Mouse (Mus musculus) embryonic facial prominence, embryonic 11.5 days (tissue): Measurements from ENCODE around the gene Slc9a4. TPM values are rescaled to one million over a fixed set of nuclear protein-coding genes. Genes with fewer than 3 reads are reported as not detected.
"Not testable (repeated sequence)": the region's sequence is repeated elsewhere in the genome, so short reads cannot be mapped to it uniquely, and the experiment has no call there.

Source experiments
- ATAC-seq: fragments of 200-750 bp; cut with Nextera tagmentation; replicated peaks from 2 replicates; pipeline ENCODE4 v1.8.0; 2017; ENCODE audit warnings: low read depth; ENCODE audit not compliant: insufficient number of reproducible peaks, low FRiP score, low TSS enrichment
- DNase-seq: peaks from one replicate; pipeline ENCODE4 v3.0.0-alpha.2; 2015; ENCODE audit warnings: low spot score
- H3K27ac ChIP-seq: fragments of 300-500 bp; sonication (generic); replicated peaks from 2 replicates; pipeline ENCODE4 v1.5.1; 2014; ENCODE audit warnings: mild to moderate bottlenecking, low read depth, low read length, control low read depth
- H3K27me3 ChIP-seq: fragments of 300-500 bp; sonication (generic); 2 replicates; pipeline ENCODE4 v1.6.1; 2014; ENCODE audit warnings: mild to moderate bottlenecking, low read length, moderate library complexity, mixed read lengths; ENCODE audit not compliant: control insufficient read depth, insufficient read depth
- H3K36me3 ChIP-seq: fragments of 300-500 bp; sonication (generic); replicated peaks from 2 replicates; pipeline ENCODE4 v1.6.1; 2014; ENCODE audit warnings: low read depth, mild to moderate bottlenecking, low read length, moderate library complexity, mixed read lengths; ENCODE audit not compliant: control insufficient read depth, insufficient read depth
- H3K4me1 ChIP-seq: fragments of 300-500 bp; sonication (generic); 2 replicates; pipeline ENCODE4 v1.6.1; 2014; ENCODE audit warnings: low read length, mixed read lengths; ENCODE audit not compliant: control insufficient read depth, insufficient read depth
- H3K4me2 ChIP-seq: fragments of 300-500 bp; sonication (generic); 2 replicates; pipeline ENCODE4 v1.6.1; 2014; ENCODE audit warnings: low read depth, mild to moderate bottlenecking, control low read depth, low read length, moderate library complexity
- H3K4me3 ChIP-seq: fragments of 300-500 bp; sonication (generic); 2 replicates; pipeline ENCODE4 v1.5.1; 2014; ENCODE audit warnings: low read depth, low read length, control low read depth
- H3K9ac ChIP-seq: fragments of 300-500 bp; sonication (generic); replicated peaks from 2 replicates; pipeline ENCODE4 v1.6.1; 2014; ENCODE audit warnings: mild to moderate bottlenecking, control low read depth, low read length
- H3K9me3 ChIP-seq: fragments of 300-500 bp; sonication (generic); replicated peaks from 2 replicates; pipeline ENCODE4 v1.6.1; 2016; ENCODE audit warnings: mild to moderate bottlenecking, low read length, inconsistent platforms, mixed read lengths; ENCODE audit not compliant: control insufficient read depth
- WGBS: fragments of 180-500 bp; shearing (Covaris S2); extraction: QIAGEN DNeasy Blood & Tissue Kit; methylation state at CpG from one replicate; pipeline ENCODE4 v1.1.7; 2014; 5-methylcytosine and 5-hydroxymethylcytosine counted together
- polyA plus RNA-seq: library from polyadenylated mRNA; unstranded; fragments of >200 nt; fragmentation: Nextera tagmentation; extraction: Ambion mirVana; gene quantifications from 2 replicates; pipeline ENCODE4 v1.2.1, GENCODE M21; 2014

Slc9a4 gene
- polyA plus RNA-seq, 1 experiment from 2014 or later = not detected

DNA sequence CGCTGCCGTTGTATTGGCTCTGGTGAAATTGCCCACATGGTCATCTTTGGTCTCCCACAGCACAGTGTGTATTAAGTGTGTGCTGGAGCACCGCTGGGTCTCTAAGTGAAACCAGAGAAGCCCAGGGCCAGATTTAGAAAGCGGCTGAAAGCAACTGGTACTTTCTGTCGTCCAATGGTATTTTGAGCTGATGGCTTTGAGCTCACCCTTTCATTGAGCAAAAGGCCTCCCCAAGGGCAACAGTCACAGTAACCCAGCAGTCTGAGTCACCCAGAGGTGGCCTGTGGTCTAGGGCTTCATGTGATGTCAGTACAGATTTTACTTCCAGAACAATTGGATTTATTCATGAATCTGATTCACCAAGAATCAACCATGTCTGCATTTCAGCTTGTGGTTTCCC lies 6.9 kb downstream of the Slc9a4 start:
- Histone ChIP-seq H3K27me3 (no peaks in the 10 kb centered on the region), H3K4me1 (no peaks in the 10 kb centered on the region), H3K9ac (no peak overlapping the region), H3K36me3 (no peaks in the 10 kb centered on the region), H3K4me2 (no peak overlapping the region), H3K27ac (no peak overlapping the region), H3K9me3 (no peaks in the 10 kb centered on the region), H3K4me3 (no peak overlapping the region)
- DNase-seq = no peak
- no peak for ATAC-seq
- 69% methylated on average over 5 of the region's 5 CpGs for WGBS

DNA sequence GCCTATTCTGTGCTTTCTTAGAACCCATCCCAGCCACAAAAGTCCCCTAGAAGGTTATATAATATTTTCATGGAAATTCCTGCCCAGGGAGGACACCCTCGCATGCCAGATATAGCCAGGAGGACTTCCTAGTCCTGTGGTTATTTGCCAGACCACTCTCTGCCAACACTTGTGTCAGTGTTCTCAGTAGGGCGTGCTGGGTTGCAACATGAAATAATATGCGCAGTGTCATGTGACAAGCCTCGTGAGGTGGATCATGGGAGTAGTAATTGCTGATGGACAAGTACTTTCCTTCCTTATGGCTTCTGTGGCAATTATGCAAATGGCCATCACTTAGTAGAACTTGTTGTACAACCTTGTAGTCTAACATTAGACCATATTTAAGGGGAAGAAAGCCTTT lies 11.1 kb downstream of the Slc9a4 start:
- no peak overlapping the region for H3K4me3 ChIP-seq
- DNase-seq (no peak), ATAC-seq (no peak)
- no peaks in the 10 kb centered on the region for H3K36me3 ChIP-seq
- H3K9ac ChIP-seq = no peak overlapping the region
- no peak overlapping the region for H3K4me2 ChIP-seq
- H3K4me1 ChIP-seq = no peaks in the 10 kb centered on the region
- WGBS = 83% methylated on average over 4 of the region's 4 CpGs
- no peaks in the 10 kb centered on the region for H3K9me3 ChIP-seq
- H3K27ac ChIP-seq = no peak overlapping the region
- no peaks in the 10 kb centered on the region for H3K27me3 ChIP-seq

DNA sequence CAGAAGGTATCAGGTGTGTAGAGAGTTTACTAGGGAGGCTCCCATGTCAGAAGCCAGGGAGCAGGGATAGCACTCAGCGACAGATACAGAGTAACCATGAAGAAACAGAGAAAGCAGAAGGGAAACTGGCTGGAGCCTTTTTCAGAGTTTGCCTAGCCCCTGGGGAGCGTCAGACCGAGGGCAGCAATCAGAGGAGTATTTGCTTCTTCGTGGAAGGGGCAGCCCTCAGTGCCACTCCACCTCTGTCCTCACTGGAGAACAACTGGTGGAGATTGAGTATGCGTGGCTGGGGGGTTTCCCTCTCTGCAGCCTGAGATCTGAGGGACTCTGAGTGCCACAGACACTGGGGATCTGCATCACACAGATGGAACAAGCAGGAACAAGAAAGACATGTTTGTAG lies 17.9 kb downstream of the Slc9a4 start:
- H3K27ac ChIP-seq = no peak overlapping the region
- no peaks in the 10 kb centered on the region for H3K36me3 ChIP-seq
- ATAC-seq = no peak
- no peak overlapping the region for H3K4me2 ChIP-seq
- no peak for DNase-seq
- H3K27me3 ChIP-seq = no peaks in the 10 kb centered on the region
- no peak overlapping the region for H3K4me3 ChIP-seq
- H3K9me3 ChIP-seq = no peaks in the 10 kb centered on the region
- no peak overlapping the region for H3K9ac ChIP-seq
- H3K4me1 ChIP-seq = no peaks in the 10 kb centered on the region
- 58% methylated on average over 5 of the region's 5 CpGs for WGBS

GRCm38 (mm10) chr1:40599661-40600060 lies 19.8 kb downstream of the Slc9a4 start:
- 91% methylated on average over 9 of the region's 9 CpGs for WGBS
- H3K9me3 ChIP-seq, H3K4me2 ChIP-seq: not testable (repeated sequence)

DNA sequence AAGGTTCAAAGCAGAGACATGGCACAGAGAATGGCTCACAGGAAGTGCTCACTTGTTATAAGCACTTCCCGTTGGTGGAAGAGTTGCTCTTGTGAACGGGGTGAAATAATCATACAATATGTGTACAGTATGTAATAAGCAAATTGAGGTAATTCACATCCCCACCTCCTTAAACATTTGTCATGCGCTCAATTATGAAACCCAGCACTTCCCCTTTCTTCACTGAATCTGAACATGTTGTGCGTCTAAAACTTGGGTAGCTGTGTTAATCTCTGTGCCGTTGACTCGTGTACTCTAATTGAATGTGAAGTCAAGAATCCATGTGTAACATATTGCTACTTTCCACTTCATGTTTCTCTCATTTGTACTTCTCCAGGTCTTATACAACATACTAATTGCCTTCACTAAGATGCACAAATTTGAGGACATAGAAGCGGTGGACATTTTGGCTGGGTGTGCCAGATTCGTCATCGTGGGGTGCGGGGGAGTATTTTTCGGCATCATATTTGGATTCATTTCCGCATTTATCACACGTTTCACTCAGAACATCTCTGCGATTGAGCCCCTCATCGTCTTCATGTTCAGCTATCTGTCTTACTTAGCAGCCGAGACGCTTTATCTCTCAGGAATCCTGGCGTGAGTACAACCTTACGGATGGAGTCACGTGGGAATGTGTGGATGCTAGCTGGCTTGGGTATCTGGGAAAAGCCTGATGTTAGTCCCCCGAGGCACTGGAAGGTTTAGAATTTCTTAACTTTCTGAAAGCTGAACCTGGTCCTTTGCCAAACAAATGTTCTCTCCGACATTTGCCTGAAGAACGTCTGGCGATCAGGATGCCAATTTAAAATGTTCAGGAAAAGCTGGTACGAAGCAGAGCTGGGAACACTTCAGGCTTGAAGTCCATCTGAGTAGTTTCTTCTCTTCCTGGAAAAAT lies 20.8 kb downstream of the Slc9a4 start:
- H3K9ac ChIP-seq = no peak overlapping the region
- H3K4me1 ChIP-seq = no peaks in the 10 kb centered on the region
- ATAC-seq (no peak), DNase-seq (peak; percentile 31)
- H3K4me3 ChIP-seq = no peak overlapping the region
- whole genome bisulfite sequencing = 78% methylated on average over 25 of the region's 25 CpGs
- no peaks in the 10 kb centered on the region for H3K27me3 ChIP-seq
- H3K36me3 ChIP-seq = no peaks in the 10 kb centered on the region
- H3K9me3 ChIP-seq = no peaks in the 10 kb centered on the region
- H3K27ac ChIP-seq = no peak overlapping the region
- H3K4me2 ChIP-seq = no peak overlapping the region

More at GRCm38 (mm10) chr1:40599661-40600060, 19.8 kb downstream of the Slc9a4 start:
- not testable (repeated sequence) for H3K9ac ChIP-seq, H3K4me1 ChIP-seq, DNase-seq, H3K4me3 ChIP-seq, ATAC-seq, H3K27me3 ChIP-seq, H3K27ac ChIP-seq, H3K36me3 ChIP-seq

GRCm38 (mm10) chr1:40601461-40601860 lies 21.6 kb downstream of the Slc9a4 start:
- no peak overlapping the region for H3K4me2 ChIP-seq
- 75% methylated on average over 3 of the region's 3 CpGs for WGBS
- ATAC-seq = no peak

GRCm38 (mm10) chr1:40613219-40613618 lies 33.3 kb downstream of the Slc9a4 start:
- DNase-seq (no peak), ATAC-seq (no peak)
- no peak overlapping the region for H3K4me2 ChIP-seq
- no peaks in the 10 kb centered on the region for H3K4me1 ChIP-seq
- WGBS = 84% methylated on average over 2 of the region's 2 CpGs
- no peak overlapping the region for H3K27ac ChIP-seq
- no peaks in the 10 kb centered on the region for H3K36me3 ChIP-seq
- no peaks in the 10 kb centered on the region for H3K9me3 ChIP-seq
- H3K4me3 ChIP-seq = no peak overlapping the region
- H3K9ac ChIP-seq = no peak overlapping the region
- H3K27me3 ChIP-seq = no peaks in the 10 kb centered on the region

More at GRCm38 (mm10) chr1:40601461-40601860, 21.6 kb downstream of the Slc9a4 start:
- no peaks in the 10 kb centered on the region for H3K4me1 ChIP-seq
- no peaks in the 10 kb centered on the region for H3K36me3 ChIP-seq
- no peak overlapping the region for H3K4me3 ChIP-seq
- no peak for DNase-seq
- no peaks in the 10 kb centered on the region for H3K27me3 ChIP-seq
- H3K9me3 ChIP-seq = no peaks in the 10 kb centered on the region
- H3K9ac ChIP-seq = no peak overlapping the region
- H3K27ac ChIP-seq = no peak overlapping the region

DNA sequence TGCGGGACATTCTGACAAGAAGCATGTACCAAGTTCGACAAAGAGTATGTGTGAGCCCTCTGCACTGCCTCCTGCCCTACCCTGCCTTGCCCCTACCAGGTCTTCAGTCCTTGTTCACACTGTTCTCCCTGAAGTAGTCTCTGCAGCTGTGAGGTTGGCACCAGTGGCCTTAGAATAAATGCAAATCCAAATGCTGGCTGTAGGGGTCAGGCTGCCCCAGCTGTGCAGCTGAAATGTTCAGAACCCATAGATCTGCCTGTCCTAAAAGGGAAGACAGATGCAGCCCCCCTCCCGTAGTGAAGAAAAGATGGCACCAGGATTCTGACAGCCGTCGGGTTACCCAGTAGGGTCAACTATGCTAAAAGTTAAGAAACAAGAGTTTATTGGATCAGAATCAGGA lies 39.2 kb downstream of the Slc9a4 start:
- H3K9ac ChIP-seq = no peak overlapping the region
- H3K27me3 ChIP-seq = no peaks in the 10 kb centered on the region
- no peak for ATAC-seq
- H3K4me2 ChIP-seq = no peak overlapping the region
- no peaks in the 10 kb centered on the region for H3K36me3 ChIP-seq
- WGBS = 85% methylated on average over 5 of the region's 5 CpGs
- H3K4me3 ChIP-seq = no peak overlapping the region
- peak; percentile 15 for DNase-seq
- H3K4me1 ChIP-seq = no peaks in the 10 kb centered on the region
- H3K27ac ChIP-seq = no peak overlapping the region
- no peaks in the 10 kb centered on the region for H3K9me3 ChIP-seq
